Mouse (Mus musculus) small intestine, adult 2 months (tissue): ENCODE measurements at regions not wholly inside any gene's neighbourhood (a gene's known extent, or its start where the extent isn't known, plus 50 kb on each side); places are given as distances from the start of the nearest gene placed in this dataset.

Source experiments
- H3K27ac ChIP-seq: fragments of 200-500 bp; 2 replicates; pipeline ENCODE4 v1.5.1; 2012; ENCODE audit warnings: low read depth, low read length, control low read depth, inconsistent platforms; ENCODE audit not compliant: insufficient read depth
- H3K27me3 ChIP-seq: fragments of 200-500 bp; 2 replicates; pipeline ENCODE4 v1.6.1; 2012; ENCODE audit warnings: mild to moderate bottlenecking, moderate library complexity, low read length, inconsistent platforms; ENCODE audit not compliant: control insufficient read depth, insufficient read depth
- H3K36me3 ChIP-seq: fragments of 200-500 bp; 2 replicates; pipeline ENCODE4 v1.6.1; 2012; ENCODE audit warnings: mild to moderate bottlenecking, low read length, control low read depth, inconsistent platforms; ENCODE audit not compliant: control insufficient read depth, insufficient read depth
- H3K4me1 ChIP-seq: fragments of 200-500 bp; 2 replicates; pipeline ENCODE4 v1.6.1; 2012; ENCODE audit warnings: low read length, inconsistent platforms, mixed read lengths; ENCODE audit not compliant: control insufficient read depth, insufficient read depth, insufficient read length
- H3K4me3 ChIP-seq: fragments of 200-500 bp; 2 replicates; pipeline ENCODE4 v1.5.1; 2012; ENCODE audit warnings: low read depth, mild to moderate bottlenecking, control low read depth, inconsistent platforms, low read length, moderate library complexity
- CTCF ChIP-seq: fragments of 200-500 bp; IDR thresholded peaks from 2 replicates; pipeline ENCODE4 v1.5.1; 2012; ENCODE audit warnings: low read depth, mild to moderate bottlenecking, control low read depth, inconsistent platforms, low read length, moderate library complexity, mixed read lengths; ENCODE audit not compliant: insufficient replicate concordance, insufficient read length; ENCODE audit errors: extremely low read depth
- POLR2A ChIP-seq: fragments of 200-500 bp; IDR thresholded peaks from 2 replicates; pipeline ENCODE4 v1.6.1; 2012; ENCODE audit warnings: low read depth, mild to moderate bottlenecking, control low read depth, inconsistent platforms, low read length, moderate library complexity
- whole genome bisulfite sequencing: fragments of 180-500 bp; shearing (Covaris S2); methylation state at CpG from one replicate; pipeline ENCODE4 v1.1.7; 2018; 5-methylcytosine and 5-hydroxymethylcytosine counted together

GRCm38 (mm10) chr6:99824808-99825207, 98.6 kb upstream of the Prok2 start:
- no peak overlapping the region for H3K4me3 ChIP-seq
- no peak for TF ChIP-seq CTCF
- no peak for TF ChIP-seq POLR2A
- no peaks in the 10 kb centered on the region for H3K4me1 ChIP-seq
- no peaks in the 10 kb centered on the region for H3K27me3 ChIP-seq
- H3K36me3 ChIP-seq, result no peaks in the 10 kb centered on the region
- 54% methylated on average over 6 of the region's 6 CpGs for WGBS
- no peak overlapping the region for H3K27ac ChIP-seq

- Histone ChIP-seq H3K4me1 (no peaks in the 10 kb centered on the region), H3K27me3 (no peaks in the 10 kb centered on the region), H3K4me3 (no peak overlapping the region), H3K27ac (no peak overlapping the region), H3K36me3 (no peaks in the 10 kb centered on the region)
- TF ChIP-seq POLR2A, result no peak
- no peak for TF ChIP-seq CTCF
- 78% methylated on average over 2 of the region's 2 CpGs for WGBS
Measured at GRCm38 (mm10) chr6:99822471-99822870, 96.3 kb upstream of the Prok2 start.

- Histone ChIP-seq H3K4me1 (no peaks in the 10 kb centered on the region), H3K4me3 (no peak overlapping the region), H3K36me3 (no peaks in the 10 kb centered on the region), H3K27ac (no peak overlapping the region), H3K27me3 (no peaks in the 10 kb centered on the region)
- TF ChIP-seq POLR2A (no peak), CTCF (no peak)
- 58% methylated on average over 8 of the region's 8 CpGs for WGBS
Measured at GRCm38 (mm10) chr6:99819255-99819929, 93.2 kb upstream of the Prok2 start.

GRCm38 (mm10) chr6:99818486-99818885, 92.3 kb upstream of the Prok2 start:
- Histone ChIP-seq H3K36me3 (no peaks in the 10 kb centered on the region), H3K27ac (no peak overlapping the region), H3K27me3 (no peaks in the 10 kb centered on the region), H3K4me3 (no peak overlapping the region), H3K4me1 (no peaks in the 10 kb centered on the region)
- TF ChIP-seq POLR2A (no peak), CTCF (no peak)
- WGBS, result 74% methylated on average over 6 of the region's 6 CpGs

GRCm38 (mm10) chr6:99817245-99817644, 91.1 kb upstream of the Prok2 start:
- H3K27me3 ChIP-seq, result no peaks in the 10 kb centered on the region
- H3K4me3 ChIP-seq, result no peak overlapping the region
- 96% methylated on average over 1 of the region's 1 CpGs for WGBS
- TF ChIP-seq CTCF, result no peak
- no peaks in the 10 kb centered on the region for H3K36me3 ChIP-seq
- no peaks in the 10 kb centered on the region for H3K4me1 ChIP-seq
- H3K27ac ChIP-seq, result no peak overlapping the region

- Histone ChIP-seq H3K4me1 (peaks cover 11% of the 10 kb centered on the region; the same call in 1 of the 2 replicates), H3K27ac (no peak overlapping the region), H3K4me3 (no peak overlapping the region), H3K27me3 (no peaks in the 10 kb centered on the region), H3K36me3 (no peaks in the 10 kb centered on the region)
- no peak for TF ChIP-seq CTCF
- no peak for TF ChIP-seq POLR2A
- WGBS, result 90% methylated on average over 4 of the region's 4 CpGs
Measured at GRCm38 (mm10) chr6:99813102-99813501, 86.9 kb upstream of the Prok2 start.

GRCm38 (mm10) chr6:99811842-99812241, 85.7 kb upstream of the Prok2 start:
- TF ChIP-seq POLR2A, result no peak
- TF ChIP-seq CTCF, result no peak
- H3K4me3 ChIP-seq, result no peak overlapping the region
- WGBS, result 31% methylated on average over 4 of the region's 4 CpGs
- H3K4me1 ChIP-seq, result peaks cover 11% of the 10 kb centered on the region; the same call in 1 of the 2 replicates
- H3K27ac ChIP-seq, result peak overlapping the region; percentile 78
- H3K36me3 ChIP-seq, result no peaks in the 10 kb centered on the region
- H3K27me3 ChIP-seq, result no peaks in the 10 kb centered on the region
